9 mouse cellular contexts compared by ENCODE assay signal in genomic region chr17:93201265-93201925, GRCm38 (mm10). TPM values are rescaled to one million over a fixed set of nuclear protein-coding genes. Genes with fewer than 3 reads are reported as not detected.
DNase-seq lines count a peak whose midpoint lies in the region.
"Had no signal": no experiment of that assay in that cellular context is flagged by ENCODE, and none has a peak within 500 bp of the region (broad histone marks: within the 10 kb centered on the region; RNA-seq: fewer than 3 reads in every experiment).

No protein-coding gene starts in this region.

- DNase-seq in left cerebral cortex, postnatal 36 days (ENCODE audit: low spot score in 2 of 2): peak; percentile 29 to 46
- DNase-seq in left cerebral cortex, postnatal 14 days (ENCODE audit: low spot score in 2 of 2): no peak
- DNase-seq in forebrain, embryonic 10.5 days (ENCODE audit: extremely low spot score, low spot score): peak; percentile 28
- DNase-seq in limb, embryonic 10.5 days (ENCODE audit: low spot score): peak; percentile 39
- DNase-seq in right cerebral cortex, adult 2 months (ENCODE audit: low spot score in 2 of 2): peak; percentile 31 to 44
- no peak for DNase-seq in thymus, postnatal 10 days (ENCODE audit: low spot score in 2 of 2)
- no peak for DNase-seq in thymus, adult 18-20 months
- DNase-seq in liver: no peak

- WGBS in forebrain, embryonic 10.5 days: under 1% methylated on average over 16 of the region's 16 CpGs
- WGBS in limb, embryonic 10.5 days: 1% methylated on average over 16 of the region's 16 CpGs

- H3K4me3 ChIP-seq in forebrain, embryonic 10.5 days: peak overlapping the region; percentile 52
- H3K4me3 ChIP-seq in limb, embryonic 10.5 days: peak overlapping the region; percentile 47
- H3K4me3 ChIP-seq: myocyte had no signal

- no peaks in the 10 kb centered on the region for H3K36me3 ChIP-seq in forebrain, embryonic 10.5 days (replicated peaks)
- no peaks in the 10 kb centered on the region for H3K36me3 ChIP-seq in limb, embryonic 10.5 days

- H3K27me3 ChIP-seq in forebrain, embryonic 10.5 days (ENCODE audit: poor library complexity, severe bottlenecking): peaks cover 92% of the 10 kb centered on the region
- peaks cover 89% of the 10 kb centered on the region for H3K27me3 ChIP-seq in limb, embryonic 10.5 days (ENCODE audit: low read depth, poor library complexity, severe bottlenecking)

- H3K9me3 ChIP-seq in forebrain, embryonic 10.5 days: no peaks in the 10 kb centered on the region
- H3K9me3 ChIP-seq in limb, embryonic 10.5 days (replicated peaks): no peaks in the 10 kb centered on the region

- peaks cover 57% of the 10 kb centered on the region for H3K4me1 ChIP-seq in forebrain, embryonic 10.5 days
- peaks cover 28% of the 10 kb centered on the region for H3K4me1 ChIP-seq in limb, embryonic 10.5 days

- no peak overlapping the region for H3K27ac ChIP-seq in forebrain, embryonic 10.5 days
- H3K27ac ChIP-seq in limb, embryonic 10.5 days: no peak overlapping the region

- intact Hi-C loops in left cerebral cortex, postnatal 36 days (cut with DNase I): no loop called here
- intact Hi-C loops in left cerebral cortex, postnatal 14 days (cut with DNase I): loop anchor here (10.0 kb wide), 1 partner anchor 1353 kb away; no protein-coding TSS in a partner anchor

RNA-seq across cellular contexts. Expression of gene Adcyap1, which starts 2.6 kb away (rescaled TPM):
- 10 to 100 TPM; 32.7 to 44.1 TPM for total RNA-seq in left cerebral cortex, postnatal 36 days (2021)
- 10 to 100 TPM; 36.6 to 41.5 TPM for total RNA-seq in left cerebral cortex, postnatal 14 days (2021)
- polyA plus RNA-seq in forebrain, embryonic 10.5 days (2016; fragmentation: Nextera tagmentation; extraction: Ambion mirVana): 1.2 and 2.4 TPM in 2 replicates
- polyA plus RNA-seq in limb, embryonic 10.5 days (2016; fragmentation: Nextera tagmentation; extraction: Ambion mirVana): not detected in 2 replicates

Comparison
In these comparisons a context has a peak if more than half of its experiments do, and no peak if none do; other contexts are left out.
1. DNase-seq: peak in left cerebral cortex, postnatal 36 days (2 of 2), forebrain, embryonic 10.5 days (single experiment), limb, embryonic 10.5 days (single experiment) and right cerebral cortex, adult 2 months (2 of 2); none in left cerebral cortex, postnatal 14 days (0 of 2), thymus, postnatal 10 days (0 of 2), thymus, adult 18-20 months (0 of 2) and liver (single experiment).